Mouse (Mus musculus) G1E (cell line): ENCODE data around the gene Il17rd.

Experiments used
- CTCF ChIP-seq: IDR thresholded peaks from 2 replicates; pipeline ENCODE4 v1.5.1; 2012; ENCODE audit warnings: low read depth, low read length, inconsistent platforms, mixed read lengths
- GATA1 ChIP-seq: IDR thresholded peaks from 2 replicates; pipeline ENCODE4 v1.6.1; 2012; ENCODE audit warnings: borderline replicate concordance, low read length, inconsistent platforms, mixed read lengths
- TAL1 ChIP-seq: conservative IDR thresholded peaks from 2 replicates; pipeline ENCODE4 v1.6.1; 2012; ENCODE audit warnings: low read depth, low read length, inconsistent platforms, mixed read lengths

DNA sequence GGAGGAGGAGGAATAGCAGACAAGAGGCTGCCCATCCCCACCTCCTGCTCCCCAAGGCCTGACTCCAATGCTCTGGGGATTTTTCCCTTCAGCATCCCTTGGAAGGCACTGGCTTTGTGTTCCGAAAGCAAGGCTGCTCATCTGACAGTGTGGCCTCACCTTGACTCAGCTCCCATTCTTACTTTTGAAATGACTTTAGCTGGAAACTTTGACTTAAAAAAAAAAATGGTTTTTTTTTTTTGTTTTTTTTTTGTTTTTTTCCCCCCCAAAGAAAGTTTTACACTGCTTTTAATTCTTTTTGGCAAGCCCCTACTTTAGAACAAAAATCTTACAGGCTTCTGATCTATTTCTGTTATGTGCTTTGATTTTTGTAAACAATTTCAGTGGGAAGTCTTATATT, 24.6 kb downstream of the Il17rd start:
- TF ChIP-seq GATA1: no peak
- no peak for TF ChIP-seq CTCF
- TF ChIP-seq TAL1: no peak
